Mouse (Mus musculus): ENCODE measurements around the gene Lrfn1. TPM values are rescaled to one million over a fixed set of nuclear protein-coding genes. Genes with fewer than 3 reads are reported as not detected.
A peak's percentile ranks its signal among the peaks of the same experiment; 100 is the strongest.

Gene Lrfn1
- polyA plus RNA-seq, 1 experiment from 2014 or later: 8.7 TPM

GRCm38 (mm10) chr7:28441776-28442485, 9.8 kb upstream of the Lrfn1 start:
- Histone ChIP-seq H3K9me3 (replicated peaks; ENCODE audit: control insufficient read depth, low read length) (no peaks in the 10 kb centered on the region), H3K27me3 (replicated peaks; ENCODE audit: control insufficient read depth, insufficient read depth, low read length) (no peaks in the 10 kb centered on the region), H3K4me1 (ENCODE audit: control insufficient read depth, insufficient read depth, low read length) (no peaks in the 10 kb centered on the region), H3K4me2 (ENCODE audit: low read length) (no peak overlapping the region), H3K36me3 (ENCODE audit: control insufficient read depth, insufficient read depth, low read length) (no peaks in the 10 kb centered on the region), H3K27ac (ENCODE audit: low read depth, low read length) (no peak overlapping the region), H3K9ac (ENCODE audit: low read length) (no peak overlapping the region), H3K4me3 (ENCODE audit: low read depth, low read length) (no peak overlapping the region)
- DNase-seq (ENCODE audit: low spot score): no peak
- 90% methylated on average over 11 of the region's 14 CpGs for WGBS
- no peak for ATAC-seq

- WGBS: 50% methylated on average over 4 of the region's 4 CpGs
- Histone ChIP-seq H3K4me1 (ENCODE audit: control insufficient read depth, insufficient read depth, low read length) (no peaks in the 10 kb centered on the region), H3K9me3 (replicated peaks; ENCODE audit: control insufficient read depth, low read length) (no peaks in the 10 kb centered on the region), H3K9ac (ENCODE audit: low read length) (no peak overlapping the region), H3K27ac (ENCODE audit: low read depth, low read length) (no peak overlapping the region), H3K4me2 (ENCODE audit: low read length) (no peak overlapping the region), H3K27me3 (replicated peaks; ENCODE audit: control insufficient read depth, insufficient read depth, low read length) (no peaks in the 10 kb centered on the region), H3K36me3 (ENCODE audit: control insufficient read depth, insufficient read depth, low read length) (no peaks in the 10 kb centered on the region), H3K4me3 (ENCODE audit: low read depth, low read length) (no peak overlapping the region)
- no peak for ATAC-seq
- DNase-seq (ENCODE audit: low spot score): no peak
Observed at GRCm38 (mm10) chr7:28442688-28443087, 9.1 kb upstream of the Lrfn1 start.

GRCm38 (mm10) chr7:28444344-28444974, 7.3 kb upstream of the Lrfn1 start:
- ATAC-seq: no peak
- Histone ChIP-seq H3K27ac (ENCODE audit: low read depth, low read length) (no peak overlapping the region), H3K4me1 (ENCODE audit: control insufficient read depth, insufficient read depth, low read length) (no peaks in the 10 kb centered on the region), H3K27me3 (replicated peaks; ENCODE audit: control insufficient read depth, insufficient read depth, low read length) (no peaks in the 10 kb centered on the region), H3K4me3 (ENCODE audit: low read depth, low read length) (no peak overlapping the region), H3K4me2 (ENCODE audit: low read length) (no peak overlapping the region), H3K9me3 (replicated peaks; ENCODE audit: control insufficient read depth, low read length) (no peaks in the 10 kb centered on the region), H3K36me3 (ENCODE audit: control insufficient read depth, insufficient read depth, low read length) (no peaks in the 10 kb centered on the region), H3K9ac (ENCODE audit: low read length) (no peak overlapping the region)
- no peak for DNase-seq (ENCODE audit: low spot score)
- 82% methylated on average over 13 of the region's 13 CpGs for WGBS

- no peaks in the 10 kb centered on the region for H3K36me3 ChIP-seq (ENCODE audit: control insufficient read depth, insufficient read depth, low read length)
- no peaks in the 10 kb centered on the region for H3K9me3 ChIP-seq (replicated peaks; ENCODE audit: control insufficient read depth, low read length)
- H3K9ac ChIP-seq (ENCODE audit: low read length): no peak overlapping the region
- no peak overlapping the region for H3K27ac ChIP-seq (ENCODE audit: low read depth, low read length)
- DNase-seq (ENCODE audit: low spot score) (peak; percentile 76), ATAC-seq (0 out of 2 replicates have a peak, but pooled peaks have one; percentile 32)
- no peaks in the 10 kb centered on the region for H3K27me3 ChIP-seq (replicated peaks; ENCODE audit: control insufficient read depth, insufficient read depth, low read length)
- H3K4me2 ChIP-seq (ENCODE audit: low read length): no peak overlapping the region
- H3K4me3 ChIP-seq (ENCODE audit: low read depth, low read length): no peak overlapping the region
- no peaks in the 10 kb centered on the region for H3K4me1 ChIP-seq (ENCODE audit: control insufficient read depth, insufficient read depth, low read length)
- WGBS: 8% methylated on average over 12 of the region's 12 CpGs
Observed at GRCm38 (mm10) chr7:28446446-28446845, 5.3 kb upstream of the Lrfn1 start.

- Histone ChIP-seq H3K4me1 (ENCODE audit: control insufficient read depth, insufficient read depth, low read length) (no peaks in the 10 kb centered on the region), H3K4me3 (ENCODE audit: low read depth, low read length) (no peak overlapping the region), H3K9ac (ENCODE audit: low read length) (no peak overlapping the region), H3K9me3 (replicated peaks; ENCODE audit: control insufficient read depth, low read length) (no peaks in the 10 kb centered on the region), H3K36me3 (ENCODE audit: control insufficient read depth, insufficient read depth, low read length) (no peaks in the 10 kb centered on the region), H3K27me3 (replicated peaks; ENCODE audit: control insufficient read depth, insufficient read depth, low read length) (no peaks in the 10 kb centered on the region), H3K4me2 (ENCODE audit: low read length) (no peak overlapping the region), H3K27ac (ENCODE audit: low read depth, low read length) (no peak overlapping the region)
- WGBS: 19% methylated on average over 12 of the region's 12 CpGs
- ATAC-seq (no peak), DNase-seq (ENCODE audit: low spot score) (no peak)
Observed at GRCm38 (mm10) chr7:28447101-28447830, 4.5 kb upstream of the Lrfn1 start.

- Histone ChIP-seq H3K4me3 (ENCODE audit: low read depth, low read length) (no peak overlapping the region), H3K4me2 (ENCODE audit: low read length) (no peak overlapping the region), H3K9ac (ENCODE audit: low read length) (no peak overlapping the region), H3K27ac (ENCODE audit: low read depth, low read length) (no peak overlapping the region), H3K4me1 (ENCODE audit: control insufficient read depth, insufficient read depth, low read length) (peaks cover 5% of the 10 kb centered on the region; the same call in 1 of the 2 replicates), H3K27me3 (replicated peaks; ENCODE audit: control insufficient read depth, insufficient read depth, low read length) (no peaks in the 10 kb centered on the region), H3K36me3 (ENCODE audit: control insufficient read depth, insufficient read depth, low read length) (no peaks in the 10 kb centered on the region), H3K9me3 (replicated peaks; ENCODE audit: control insufficient read depth, low read length) (no peaks in the 10 kb centered on the region)
- no peak for ATAC-seq
- WGBS: 68% methylated on average over 13 of the region's 13 CpGs
- DNase-seq (ENCODE audit: low spot score): no peak
Observed at GRCm38 (mm10) chr7:28447865-28448820, 3.6 kb upstream of the Lrfn1 start.

GRCm38 (mm10) chr7:28452361-28453005, 703 bp downstream of the Lrfn1 start:
- Histone ChIP-seq H3K9ac (ENCODE audit: low read length) (peak overlapping the region; percentile 90), H3K4me3 (ENCODE audit: low read depth, low read length) (peak overlapping the region; percentile 84), H3K27me3 (replicated peaks; ENCODE audit: control insufficient read depth, insufficient read depth, low read length) (no peaks in the 10 kb centered on the region), H3K36me3 (ENCODE audit: control insufficient read depth, insufficient read depth, low read length) (peaks cover 27% of the 10 kb centered on the region), H3K4me1 (ENCODE audit: control insufficient read depth, insufficient read depth, low read length) (peaks cover 7% of the 10 kb centered on the region; the same call in 1 of the 2 replicates), H3K4me2 (ENCODE audit: low read length) (peak overlapping the region; percentile 77), H3K27ac (ENCODE audit: low read depth, low read length) (peak overlapping the region; percentile 58; the same call in 1 of the 2 replicates), H3K9me3 (replicated peaks; ENCODE audit: control insufficient read depth, low read length) (no peaks in the 10 kb centered on the region)
- ATAC-seq (peak; percentile 47; the same call in 1 of the 2 replicates), DNase-seq (ENCODE audit: low spot score) (no peak)
- WGBS: 2% methylated on average over 20 of the region's 24 CpGs

- Histone ChIP-seq H3K4me1 (ENCODE audit: control insufficient read depth, insufficient read depth, low read length) (no peaks in the 10 kb centered on the region), H3K27me3 (replicated peaks; ENCODE audit: control insufficient read depth, insufficient read depth, low read length) (no peaks in the 10 kb centered on the region), H3K27ac (ENCODE audit: low read depth, low read length) (no peak overlapping the region), H3K36me3 (ENCODE audit: control insufficient read depth, insufficient read depth, low read length) (peaks cover 72% of the 10 kb centered on the region), H3K4me3 (ENCODE audit: low read depth, low read length) (no peak overlapping the region), H3K9ac (ENCODE audit: low read length) (no peak overlapping the region), H3K9me3 (replicated peaks; ENCODE audit: control insufficient read depth, low read length) (no peaks in the 10 kb centered on the region), H3K4me2 (ENCODE audit: low read length) (no peak overlapping the region)
- no peak for ATAC-seq
- 98% methylated on average over 4 of the region's 5 CpGs for WGBS
- no peak for DNase-seq (ENCODE audit: low spot score)
Observed at GRCm38 (mm10) chr7:28460361-28460760, 8.6 kb downstream of the Lrfn1 start.
